27 mouse cellular contexts compared by ENCODE assay signal in genomic region chr3:138886121-138886520, GRCm38 (mm10).
"Had no signal": no experiment of that assay in that cellular context is flagged by ENCODE, and none has a peak within 500 bp of the region (broad histone marks: within the 10 kb centered on the region; RNA-seq: fewer than 3 reads in every experiment).

No protein-coding gene starts in this region.

- H3K4me3 ChIP-seq: embryonic facial prominence, embryonic 10.5 days; embryonic facial prominence, embryonic 12.5 days; embryonic facial prominence, embryonic 13.5 days; embryonic facial prominence, embryonic 15.5 days; erythroblast, embryonic 14.5 days; forebrain, embryonic 12.5 days; forebrain, embryonic 13.5 days; forebrain, embryonic 15.5 days; gastrocnemius, adult 2 months; heart, adult 2 months; heart, embryonic 10.5 days had no signal

- ATAC-seq: forebrain, embryonic 13.5 days; forebrain, embryonic 14.5 days; forebrain, embryonic 15.5 days; forebrain, embryonic 16.5 days had no signal

- DNase-seq: cerebellum, adult 2 months; cerebellum, adult 8-10 months; cerebellum, adult 9-10 months; cerebellum, adult 9-11 months; cerebellum, postnatal 10 days; cerebellum, postnatal 14 days; cerebellum, postnatal 25 days; cerebellum, postnatal 36 days; embryo, embryonic 11 days; gastrocnemius, adult 2 months; gastrocnemius, postnatal 10 days; gastrocnemius, postnatal 14 days; gastrocnemius, postnatal 25 days; gastrocnemius, postnatal 36 days; heart, adult 18-20 months; heart, adult 2 months had no signal

- H3K9ac ChIP-seq: embryonic facial prominence, embryonic 12.5 days; embryonic facial prominence, embryonic 13.5 days; embryonic facial prominence, embryonic 15.5 days; forebrain, embryonic 12.5 days; forebrain, embryonic 13.5 days; forebrain, embryonic 15.5 days had no signal

- H3K27me3 ChIP-seq: embryonic facial prominence, embryonic 12.5 days; embryonic facial prominence, embryonic 13.5 days; embryonic facial prominence, embryonic 15.5 days; forebrain, embryonic 12.5 days; forebrain, embryonic 13.5 days; forebrain, embryonic 15.5 days had no signal

- H3K9me3 ChIP-seq: embryonic facial prominence, embryonic 10.5 days; embryonic facial prominence, embryonic 12.5 days; embryonic facial prominence, embryonic 13.5 days; embryonic facial prominence, embryonic 15.5 days; forebrain, embryonic 12.5 days; forebrain, embryonic 13.5 days; forebrain, embryonic 15.5 days; heart, embryonic 10.5 days had no signal

- H3K36me3 ChIP-seq: embryonic facial prominence, embryonic 10.5 days; embryonic facial prominence, embryonic 12.5 days; embryonic facial prominence, embryonic 13.5 days; embryonic facial prominence, embryonic 15.5 days; forebrain, embryonic 12.5 days; forebrain, embryonic 15.5 days; heart, embryonic 10.5 days had no signal

- H3K27ac ChIP-seq: embryonic facial prominence, embryonic 10.5 days; embryonic facial prominence, embryonic 12.5 days; embryonic facial prominence, embryonic 13.5 days; embryonic facial prominence, embryonic 15.5 days; forebrain, embryonic 12.5 days; forebrain, embryonic 13.5 days; forebrain, embryonic 15.5 days; gastrocnemius, adult 2 months; heart, adult 2 months; heart, embryonic 10.5 days had no signal

- H3K4me2 ChIP-seq: embryonic facial prominence, embryonic 12.5 days; embryonic facial prominence, embryonic 13.5 days; embryonic facial prominence, embryonic 15.5 days; forebrain, embryonic 12.5 days; forebrain, embryonic 13.5 days; forebrain, embryonic 15.5 days had no signal
